ENCODE assay signal across 9 mouse cellular contexts in genomic region chr13:54799701-54800100, GRCm38 (mm10). TPM values are rescaled to one million over a fixed set of nuclear protein-coding genes. Genes with fewer than 3 reads are reported as not detected.
DNase-seq lines count a peak whose midpoint lies in the region; ATAC-seq and TF ChIP-seq lines count a peak whose summit lies in the region.
"Had no signal": no experiment of that assay in that cellular context is flagged by ENCODE, and none has a peak within 500 bp of the region (broad histone marks: within the 10 kb centered on the region; RNA-seq: fewer than 3 reads in every experiment).

No protein-coding gene starts in this region.

- no peaks in the 10 kb centered on the region for H3K9me3 ChIP-seq in embryonic facial prominence, embryonic 11.5 days (replicated peaks; ENCODE audit: control insufficient read depth, low read length)
- no peaks in the 10 kb centered on the region for H3K9me3 ChIP-seq in stomach, embryonic 14.5 days (ENCODE audit: control insufficient read depth, low read depth, low read length)
- H3K9me3 ChIP-seq: embryonic facial prominence, embryonic 12.5 days had no signal

- no peak overlapping the region for H3K4me2 ChIP-seq in embryonic facial prominence, embryonic 11.5 days (ENCODE audit: low read depth, low read length)
- no peak overlapping the region for H3K4me2 ChIP-seq in stomach, embryonic 14.5 days (replicated peaks; ENCODE audit: low read depth, low read length)
- H3K4me2 ChIP-seq: embryonic facial prominence, embryonic 12.5 days had no signal

- no peaks in the 10 kb centered on the region for H3K79me2 ChIP-seq in liver, adult 2 months (ENCODE audit: control insufficient read depth, insufficient read depth, low read length)

- peak; percentile 96 for TF ChIP-seq CTCF in liver, adult 2 months (IDR thresholded peaks at IDR 0.05; ENCODE audit: low read depth, low read length)

- H3K27me3 ChIP-seq in embryonic facial prominence, embryonic 11.5 days (ENCODE audit: control insufficient read depth, insufficient read depth, low read length), result no peaks in the 10 kb centered on the region
- H3K27me3 ChIP-seq in liver, adult 2 months (ENCODE audit: control insufficient read depth, insufficient read depth, low read length), result no peaks in the 10 kb centered on the region
- no peaks in the 10 kb centered on the region for H3K27me3 ChIP-seq in stomach, embryonic 14.5 days (ENCODE audit: control insufficient read depth, insufficient read depth, low read length)

- peak; percentile 78 to 79 for DNase-seq in B cell, adult 2 months
- peak; percentile 84 for DNase-seq in adrenal gland, postnatal 14 days
- DNase-seq in embryonic facial prominence, embryonic 11.5 days (ENCODE audit: low spot score), result peak; percentile 88
- peak; percentile 75 for DNase-seq in heart, adult 8-10 months (ENCODE audit: low spot score)
- peak; percentile 52 to 68 for DNase-seq in kidney, adult 8-10 months
- peak; percentile 46 for DNase-seq in liver, adult 2 months (ENCODE audit: extremely low read depth, low read depth, low spot score)
- peak; percentile 86 for DNase-seq in neural tube, embryonic 10.5 days (ENCODE audit: extremely low spot score, low spot score)

- no peak overlapping the region for H3K4me3 ChIP-seq in embryonic facial prominence, embryonic 11.5 days (ENCODE audit: low read depth, low read length)
- no peak overlapping the region for H3K4me3 ChIP-seq in liver, adult 2 months (ENCODE audit: insufficient read depth, low read depth, low read length)
- no peak overlapping the region for H3K4me3 ChIP-seq in stomach, embryonic 14.5 days (ENCODE audit: low read depth, low read length)
- H3K4me3 ChIP-seq: embryonic facial prominence, embryonic 12.5 days had no signal

- WGBS in embryonic facial prominence, embryonic 11.5 days, result 27% methylated on average over 9 of the region's 9 CpGs
- 20% methylated on average over 9 of the region's 9 CpGs for WGBS in liver, adult 2 months
- 21% methylated on average over 9 of the region's 9 CpGs for WGBS in stomach, embryonic 14.5 days

- no peak overlapping the region for H3K9ac ChIP-seq in embryonic facial prominence, embryonic 11.5 days (replicated peaks; ENCODE audit: low read length)
- H3K9ac ChIP-seq in liver, adult 2 months (ENCODE audit: low read depth, low read length), result no peak overlapping the region
- H3K9ac ChIP-seq in stomach, embryonic 14.5 days (replicated peaks; ENCODE audit: low read depth, low read length), result no peak overlapping the region
- H3K9ac ChIP-seq: embryonic facial prominence, embryonic 12.5 days had no signal

- H3K4me1 ChIP-seq in embryonic facial prominence, embryonic 11.5 days (ENCODE audit: control insufficient read depth, insufficient read depth, low read length), result no peaks in the 10 kb centered on the region
- H3K4me1 ChIP-seq in liver, adult 2 months (ENCODE audit: control insufficient read depth, insufficient read depth, low read length), result no peaks in the 10 kb centered on the region
- no peaks in the 10 kb centered on the region for H3K4me1 ChIP-seq in stomach, embryonic 14.5 days (ENCODE audit: control insufficient read depth, insufficient read depth, low read length)
- H3K4me1 ChIP-seq: embryonic facial prominence, embryonic 12.5 days had no signal

- no peaks in the 10 kb centered on the region for H3K36me3 ChIP-seq in embryonic facial prominence, embryonic 11.5 days (replicated peaks; ENCODE audit: control insufficient read depth, insufficient read depth, low read depth, low read length)
- no peaks in the 10 kb centered on the region for H3K36me3 ChIP-seq in liver, adult 2 months (ENCODE audit: control insufficient read depth, insufficient read depth, low read length)
- H3K36me3 ChIP-seq in stomach, embryonic 14.5 days (ENCODE audit: control insufficient read depth, insufficient read depth, low read length), result no peaks in the 10 kb centered on the region
- H3K36me3 ChIP-seq: embryonic facial prominence, embryonic 12.5 days had no signal

- H3K27ac ChIP-seq in embryonic facial prominence, embryonic 11.5 days (replicated peaks; ENCODE audit: low read depth, low read length), result no peak overlapping the region
- no peak overlapping the region for H3K27ac ChIP-seq in liver, adult 2 months (replicated peaks; ENCODE audit: insufficient read depth, low read depth, low read length)
- H3K27ac ChIP-seq in stomach, embryonic 14.5 days (ENCODE audit: low read length), result no peak overlapping the region
- H3K27ac ChIP-seq: embryonic facial prominence, embryonic 12.5 days had no signal

- TF ChIP-seq POLR2A in liver, adult 2 months (IDR thresholded peaks at IDR 0.05; ENCODE audit: extremely low read depth, insufficient read depth, low read length), result no peak

- no peak for ATAC-seq in embryonic facial prominence, embryonic 11.5 days (replicated peaks; ENCODE audit: insufficient number of reproducible peaks, low FRiP score, low TSS enrichment, low read depth)
- ATAC-seq in stomach, embryonic 14.5 days (ENCODE audit: insufficient number of reproducible peaks, insufficient read depth, low FRiP score, low read depth), result peak; percentile 26; the same call in 1 of the 2 replicates

RNA-seq across cellular contexts. Expression of gene Tspan17, which starts 10.5 kb away (rescaled TPM):
- 24.8 and 29.5 TPM in 2 replicates for total RNA-seq in adrenal gland, postnatal 14 days (2021)
- 6.7 and 8.5 TPM in 2 replicates for polyA plus RNA-seq in embryonic facial prominence, embryonic 11.5 days (2014; fragmentation: Nextera tagmentation; extraction: Ambion mirVana)
- 10 to 100 TPM; 14.0 to 24.3 (median 18.1) TPM for total RNA-seq in heart, adult 8-10 months (2022)
- 0.74 and 0.94 TPM in 2 replicates for total RNA-seq in liver, adult 2 months (2014; rRNA removed)
- 1.4 and 2.4 TPM in 2 replicates for polyA plus RNA-seq in liver, adult 2 months (2012; rRNA removed)
- polyA plus RNA-seq in stomach, embryonic 14.5 days (2014; fragmentation: Nextera tagmentation; extraction: Ambion mirVana), result 7.8 and 11.6 TPM in 2 replicates

RNA-seq across cellular contexts. Expression of gene Eif4e1b, which starts 15.9 kb away (rescaled TPM):
- total RNA-seq in adrenal gland, postnatal 14 days (2021), result not detected in 2 replicates
- not detected in 2 replicates for polyA plus RNA-seq in embryonic facial prominence, embryonic 11.5 days (2014; fragmentation: Nextera tagmentation; extraction: Ambion mirVana)
- not detected for total RNA-seq in heart, adult 8-10 months (2022)
- total RNA-seq in liver, adult 2 months (2014; rRNA removed), result not detected in 2 replicates
- not detected in 2 replicates for polyA plus RNA-seq in liver, adult 2 months (2012; rRNA removed)
- polyA plus RNA-seq in stomach, embryonic 14.5 days (2014; fragmentation: Nextera tagmentation; extraction: Ambion mirVana), result not detected in 2 replicates
- polyA plus RNA-seq: embryonic facial prominence, embryonic 12.5 days had no signal

RNA-seq across cellular contexts. Expression of gene Sncb, which starts 33.3 kb away (rescaled TPM):
- total RNA-seq in adrenal gland, postnatal 14 days (2021), result 0.96 and 2.5 TPM in 2 replicates
- polyA plus RNA-seq in embryonic facial prominence, embryonic 11.5 days (2014; fragmentation: Nextera tagmentation; extraction: Ambion mirVana), result 0.36 and 0.46 TPM in 2 replicates
- under 1 TPM in 1 of 4 experiments, not detected in 3; 0.46 TPM for total RNA-seq in heart, adult 8-10 months (2022)
- total RNA-seq in liver, adult 2 months (2014; rRNA removed), result not detected in 2 replicates
- not detected in 2 replicates for polyA plus RNA-seq in liver, adult 2 months (2012; rRNA removed)
- polyA plus RNA-seq in stomach, embryonic 14.5 days (2014; fragmentation: Nextera tagmentation; extraction: Ambion mirVana), result 0.59 and 0.74 TPM in 2 replicates

RNA-seq across cellular contexts. Expression of gene Gprin1, which starts 50.0 kb away (rescaled TPM):
- total RNA-seq in adrenal gland, postnatal 14 days (2021), result 3.5 and 5.1 TPM in 2 replicates
- polyA plus RNA-seq in embryonic facial prominence, embryonic 11.5 days (2014; fragmentation: Nextera tagmentation; extraction: Ambion mirVana), result 3.0 and 3.4 TPM in 2 replicates
- under 1 TPM in 1 of 4 experiments, not detected in 3; 0.16 TPM for total RNA-seq in heart, adult 8-10 months (2022)
- not detected in 2 replicates for total RNA-seq in liver, adult 2 months (2014; rRNA removed)
- polyA plus RNA-seq in liver, adult 2 months (2012; rRNA removed), result not detected in 2 replicates
- polyA plus RNA-seq in stomach, embryonic 14.5 days (2014; fragmentation: Nextera tagmentation; extraction: Ambion mirVana), result 0.65 and 0.90 TPM in 2 replicates
